Mouse (Mus musculus): Measurements from ENCODE around the gene Cntn1.

DNA sequence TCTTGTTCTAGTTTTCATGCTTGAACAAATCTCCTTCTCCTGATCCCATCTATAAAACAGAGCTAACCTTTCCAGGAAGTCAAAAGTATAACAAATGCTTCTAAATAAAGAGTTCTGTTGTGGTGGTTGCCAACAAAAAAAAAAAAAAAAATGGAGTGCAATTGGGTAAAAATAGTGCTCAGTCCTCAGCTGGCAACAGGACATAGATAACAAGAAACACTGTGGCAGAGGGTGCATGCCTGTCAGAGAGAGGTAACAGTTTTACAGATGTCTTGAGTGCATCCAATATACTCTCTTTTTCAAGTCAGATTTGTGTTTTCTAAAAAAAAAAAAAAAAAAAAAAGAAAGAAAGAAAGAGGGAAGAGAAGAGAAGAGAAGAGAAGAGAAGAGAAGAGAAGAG, 313.6 kb downstream of the Cntn1 start:
- TF ChIP-seq CTCF (IDR thresholded peaks at IDR 0.05; ENCODE audit: low read depth, low read length) (no peak), TAL1 (conservative IDR thresholded peaks at IDR 0.05; ENCODE audit: low read depth, low read length) (no peak), GATA1 (IDR thresholded peaks at IDR 0.05; ENCODE audit: borderline replicate concordance, low read length) (no peak)

Data from G1E (cell line).